Mouse (Mus musculus) thymus, adult 2 months (tissue): ENCODE measurements around the gene Tuba3b.

Experiments used
- CTCF ChIP-seq: fragments of 200-500 bp; IDR thresholded peaks from 2 replicates; pipeline ENCODE4 v1.5.1; 2012; ENCODE audit warnings: mild to moderate bottlenecking, control low read depth, low read length, moderate library complexity, borderline replicate concordance; ENCODE audit not compliant: control insufficient read depth, poor library complexity, insufficient read depth; ENCODE audit errors: extremely low read depth
- POLR2A ChIP-seq: fragments of 200-500 bp; IDR thresholded peaks from 2 replicates; pipeline ENCODE4 v1.6.1; 2012; ENCODE audit warnings: mild to moderate bottlenecking, low read length, control low read depth, moderate library complexity; ENCODE audit not compliant: control insufficient read depth, poor library complexity, insufficient read depth; ENCODE audit errors: extremely low read depth

GRCm38 (mm10) chr6:145568701-145569100 lies 46.9 kb upstream of the Tuba3b start:
- TF ChIP-seq POLR2A (no peak), CTCF (no peak)
